Mouse (Mus musculus): Measurements from ENCODE around the gene Them5.

GRCm38 (mm10) chr3:94334442-94334841, 7.5 kb upstream of the Them5 start:
- TF ChIP-seq POLR2A (IDR thresholded peaks at IDR 0.05; ENCODE audit: borderline replicate concordance, control insufficient read depth, low read depth, low read length) (no peak), CTCF (IDR thresholded peaks at IDR 0.05; ENCODE audit: control insufficient read depth, insufficient read depth, low read length) (no peak)
